Mouse (Mus musculus) neural tube, embryonic 11.5 days (tissue): Measurements from ENCODE around the gene Olfr1480. TPM values are rescaled to one million over a fixed set of nuclear protein-coding genes. Genes with fewer than 3 reads are reported as not detected.

Source experiments
- ATAC-seq: fragments of 200-750 bp; cut with Nextera tagmentation; 2 replicates; pipeline ENCODE4 v1.8.0; 2017; ENCODE audit warnings: moderate number of reproducible peaks, mild to moderate bottlenecking, moderate TSS enrichment, moderate library complexity; ENCODE audit not compliant: insufficient read depth, low FRiP score, low TSS enrichment
- DNase-seq: peaks from one replicate; pipeline ENCODE4 v3.0.0-alpha.2; 2015; ENCODE audit warnings: low spot score
- H3K27ac ChIP-seq: fragments of 300-500 bp; sonication (generic); 2 replicates; pipeline ENCODE4 v1.5.1; 2014; ENCODE audit warnings: low read depth, mild to moderate bottlenecking, low read length
- H3K27me3 ChIP-seq: fragments of 300-500 bp; sonication (generic); 2 replicates; pipeline ENCODE4 v1.6.1; 2014; ENCODE audit warnings: mild to moderate bottlenecking, low read length, mixed read lengths; ENCODE audit not compliant: control insufficient read depth, insufficient read depth
- H3K36me3 ChIP-seq: fragments of 300-500 bp; sonication (generic); 2 replicates; pipeline ENCODE4 v1.6.1; 2014; ENCODE audit warnings: mild to moderate bottlenecking, low read length, moderate library complexity, mixed read lengths; ENCODE audit not compliant: control insufficient read depth, insufficient read depth
- H3K4me1 ChIP-seq: fragments of 300-500 bp; sonication (generic); 2 replicates; pipeline ENCODE4 v1.6.1; 2014; ENCODE audit warnings: low read length, mixed read lengths; ENCODE audit not compliant: control insufficient read depth, insufficient read depth
- H3K4me2 ChIP-seq: fragments of 300-500 bp; sonication (generic); 2 replicates; pipeline ENCODE4 v1.6.1; 2014; ENCODE audit warnings: low read depth, mild to moderate bottlenecking, moderate library complexity
- H3K4me3 ChIP-seq: fragments of 300-500 bp; sonication (generic); 2 replicates; pipeline ENCODE4 v1.5.1; 2014; ENCODE audit warnings: low read depth, low read length
- H3K9ac ChIP-seq: fragments of 300-500 bp; sonication (generic); 2 replicates; pipeline ENCODE4 v1.6.1; 2014; ENCODE audit warnings: mild to moderate bottlenecking, low read length
- H3K9me3 ChIP-seq: fragments of 300-500 bp; sonication (generic); 2 replicates; pipeline ENCODE4 v1.6.1; 2016; ENCODE audit warnings: low read length; ENCODE audit not compliant: control insufficient read depth
- WGBS: fragments of 180-500 bp; shearing (Covaris S2); extraction: QIAGEN DNeasy Blood & Tissue Kit; methylation state at CpG from one replicate; pipeline ENCODE4 v1.1.7; 2014; 5-methylcytosine and 5-hydroxymethylcytosine counted together
- polyA plus RNA-seq: library from polyadenylated mRNA; unstranded; fragments of >200 nt; fragmentation: Nextera tagmentation; extraction: Ambion mirVana; gene quantifications from 2 replicates; pipeline ENCODE4 v1.2.1, GENCODE M21; 2014

Gene Olfr1480
- polyA plus RNA-seq: not detected in 2 replicates

DNA sequence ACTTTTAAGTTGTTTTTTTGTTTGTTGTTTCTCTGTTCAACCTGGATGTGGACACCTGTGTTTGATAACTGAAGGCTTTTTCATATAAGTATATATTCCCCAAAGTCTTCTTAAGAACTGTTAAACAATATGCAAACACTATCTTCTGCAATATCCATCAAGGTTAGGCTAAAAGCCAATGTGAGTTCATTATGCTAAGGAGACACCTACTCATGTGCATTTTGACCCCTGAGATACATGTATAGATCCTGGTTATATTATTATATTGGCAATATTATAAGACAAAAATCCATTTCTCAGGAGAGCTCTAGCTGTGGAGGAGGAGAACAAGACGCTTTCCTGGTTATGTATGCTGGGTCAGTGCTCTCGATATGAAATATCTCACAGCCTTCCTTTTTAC is at the start of gene Olfr1480:
Olfr1480 (plus strand) TSS at position 301 of the 400 bp plus-strand sequence.
- no peak for ATAC-seq
- no peak within 1 kb of the TSS for H3K9ac ChIP-seq
- 83% methylated on average over 2 of the region's 2 CpGs for WGBS

DNA sequence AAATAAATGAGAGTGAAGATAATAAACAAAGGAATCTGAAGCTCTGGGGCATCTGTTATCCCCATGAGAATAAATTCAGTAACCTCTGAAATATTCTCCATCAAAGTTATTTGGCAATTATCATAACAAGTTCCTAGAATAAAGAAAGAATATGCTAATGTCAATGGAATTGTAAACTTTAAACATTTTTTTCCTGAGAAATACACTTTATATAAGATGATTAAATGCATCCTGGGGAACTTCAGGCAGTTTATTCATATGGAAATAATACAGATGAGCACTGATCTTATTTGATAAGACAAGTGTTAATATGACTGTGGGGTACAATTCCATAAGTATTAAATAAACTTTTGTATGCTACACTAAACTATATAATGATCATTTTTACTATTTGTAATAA is 47.6 kb upstream of the Olfr1480 start, which contains the start of gene Olfr1475:
Olfr1475 (minus strand) TSS at position 101 of the 400 bp plus-strand sequence.
- no peak for DNase-seq
- Histone ChIP-seq H3K9me3 (no peaks in the 10 kb centered on the region), H3K4me1 (no peaks in the 10 kb centered on the region), H3K27me3 (no peaks in the 10 kb centered on the region), H3K4me3 (no peak within 1 kb of the TSS), H3K36me3 (no peaks in the 10 kb centered on the region), H3K4me2 (no peak within 1 kb of the TSS), H3K27ac (no peak within 1 kb of the TSS), H3K9ac (no peak within 1 kb of the TSS)
- ATAC-seq: no peak

More for the DNA sequence above, at the start of gene Olfr1480:
- no peaks in the 10 kb centered on the region for H3K4me1 ChIP-seq
- no peaks in the 10 kb centered on the region for H3K36me3 ChIP-seq
- no peak for DNase-seq
- no peak within 1 kb of the TSS for H3K4me2 ChIP-seq
- H3K27ac ChIP-seq: no peak within 1 kb of the TSS
- 0 out of 2 replicates have a peak, but pooled peaks cover 2% of the 10 kb centered on the region for H3K9me3 ChIP-seq
- no peak within 1 kb of the TSS for H3K4me3 ChIP-seq
- no peaks in the 10 kb centered on the region for H3K27me3 ChIP-seq

DNA sequence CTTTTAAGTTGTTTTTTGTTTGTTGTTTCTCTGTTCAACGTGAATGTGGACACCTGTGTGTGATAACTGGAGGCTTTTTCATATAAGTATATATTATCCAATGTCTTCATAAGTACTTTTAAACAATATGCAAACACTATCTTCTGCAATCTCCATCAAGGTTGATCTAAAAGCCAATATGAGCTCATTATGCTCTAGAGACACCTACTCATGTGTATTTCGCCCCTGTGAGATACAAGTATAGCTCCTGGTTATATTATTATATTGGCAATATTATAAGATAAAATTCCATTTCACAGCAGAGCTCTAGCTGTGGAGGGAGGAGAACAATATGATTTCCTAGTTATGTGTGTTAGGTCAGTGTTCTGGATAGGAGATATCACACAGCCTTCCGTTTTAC is 27.5 kb upstream of the Olfr1480 start, which contains the start of gene Olfr1477:
Olfr1477 (plus strand) TSS at position 301 of the 400 bp plus-strand sequence.
- Histone ChIP-seq H3K4me1 (no peaks in the 10 kb centered on the region), H3K36me3 (no peaks in the 10 kb centered on the region), H3K9me3 (no peaks in the 10 kb centered on the region; the same call in 1 of the 2 replicates), H3K27ac (no peak within 1 kb of the TSS), H3K4me3 (no peak within 1 kb of the TSS), H3K27me3 (no peaks in the 10 kb centered on the region), H3K9ac (no peak within 1 kb of the TSS), H3K4me2 (no peak within 1 kb of the TSS)
- DNase-seq (no peak), ATAC-seq (no peak)
- WGBS: 77% methylated on average over 3 of the region's 3 CpGs

Other genes with a start within 250 kb of the Olfr1480 start
- gene Olfr1465, start 212.4 kb upstream of the Olfr1480 start, polyA plus RNA-seq: not detected in 2 replicates
- not detected in 2 replicates for gene Olfr1466, start 189.1 kb upstream of the Olfr1480 start, polyA plus RNA-seq
- not detected in 2 replicates for gene Olfr1467, start 165.7 kb upstream of the Olfr1480 start, polyA plus RNA-seq
- not detected in 2 replicates for gene Olfr1469, start 120.1 kb upstream of the Olfr1480 start, polyA plus RNA-seq
- not detected in 2 replicates for gene Olfr1471, start 84.5 kb upstream of the Olfr1480 start, polyA plus RNA-seq
- gene Olfr1472, start 71.8 kb upstream of the Olfr1480 start, polyA plus RNA-seq: not detected in 2 replicates
- not detected in 2 replicates for gene Olfr1474, start 58.3 kb upstream of the Olfr1480 start, polyA plus RNA-seq
- gene Olfr1475, start 47.7 kb upstream of the Olfr1480 start, polyA plus RNA-seq: not detected in 2 replicates
- gene Olfr1477, start 27.4 kb upstream of the Olfr1480 start, polyA plus RNA-seq: not detected in 2 replicates
- gene Olfr1484, start 55.6 kb downstream of the Olfr1480 start, polyA plus RNA-seq: not detected in 2 replicates
- gene Olfr1487, start 89.5 kb downstream of the Olfr1480 start, polyA plus RNA-seq: not detected in 2 replicates
- not detected in 2 replicates for gene Olfr1489, start 103.7 kb downstream of the Olfr1480 start, polyA plus RNA-seq
- gene Olfr1490, start 123.2 kb downstream of the Olfr1480 start, polyA plus RNA-seq: not detected in 2 replicates
- not detected in 2 replicates for gene Olfr1491, start 169.4 kb downstream of the Olfr1480 start, polyA plus RNA-seq
- not detected in 2 replicates for gene Olfr1493-ps1, start 195.4 kb downstream of the Olfr1480 start, polyA plus RNA-seq
- not detected in 2 replicates for gene Olfr1494, start 211.8 kb downstream of the Olfr1480 start, polyA plus RNA-seq
- not detected in 2 replicates for gene Olfr1495, start 236.7 kb downstream of the Olfr1480 start, polyA plus RNA-seq
- not detected in 2 replicates for gene Olfr1496, start 250.0 kb downstream of the Olfr1480 start, polyA plus RNA-seq